Mouse (Mus musculus): ENCODE data around the gene Vps11.

- TF ChIP-seq CTCF (IDR thresholded peaks at IDR 0.05; ENCODE audit: low read depth) (no peak), EP300 (IDR thresholded peaks at IDR 0.05; ENCODE audit: low read depth) (no peak)
Observed at GRCm38 (mm10) chr9:44353142-44353541, 8.3 kb downstream of the Vps11 start.
